Comparison of ENCODE assay signal across 19 mouse cellular contexts in the genomic region with DNA sequence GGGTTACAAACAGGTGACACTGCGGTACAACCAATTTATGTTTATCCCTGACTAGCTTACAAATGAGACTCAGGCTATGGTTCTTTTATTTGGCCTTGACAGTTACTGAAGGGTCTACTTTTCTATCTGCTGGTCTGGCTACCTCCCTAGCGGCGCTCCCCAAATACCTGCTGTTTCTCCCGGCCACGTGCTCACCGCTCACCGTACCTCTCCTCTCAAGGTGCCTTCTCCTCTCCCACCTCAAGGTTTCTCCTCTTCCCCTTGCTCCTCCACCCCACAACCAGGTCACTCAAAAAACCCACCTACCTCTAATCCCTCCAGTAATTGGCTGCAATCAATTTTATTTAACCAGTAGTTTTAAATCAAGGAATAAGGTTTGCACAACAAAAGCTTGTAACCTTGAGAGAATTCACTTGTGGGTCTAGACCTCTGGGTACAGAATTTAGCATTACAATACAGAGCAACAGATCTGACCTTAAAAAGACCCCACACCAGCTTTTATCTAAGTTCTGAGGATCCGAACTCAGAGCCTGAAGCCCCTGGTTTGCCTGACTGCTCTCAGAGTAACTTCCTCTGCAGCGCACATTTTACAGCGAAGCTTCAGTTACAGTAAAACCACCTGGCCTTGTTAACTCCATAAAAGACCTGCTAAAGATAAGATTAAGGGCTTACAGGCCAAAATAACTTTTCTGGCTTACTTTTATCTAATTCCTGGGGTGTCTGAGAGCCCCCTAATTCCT. TPM values are rescaled to one million over a fixed set of nuclear protein-coding genes. Genes with fewer than 3 reads are reported as not detected.
A peak's percentile ranks its signal among the peaks of the same experiment; 100 is the strongest.
DNase-seq lines count a peak whose midpoint lies in the region; ATAC-seq and TF ChIP-seq lines count a peak whose summit lies in the region.
"Had no signal": no experiment of that assay in that cellular context is flagged by ENCODE, and none has a peak within 500 bp of the region (broad histone marks: within the 10 kb centered on the region; RNA-seq: fewer than 3 reads in every experiment).

No protein-coding gene starts in this region.

- H3K27me3 ChIP-seq in E14TG2a.4 (ENCODE audit: insufficient read depth, low read length) (no peaks in the 10 kb centered on the region), MEL (ENCODE audit: control insufficient read depth in 1 of 2, insufficient read depth in 2 of 2, low read length in 2 of 2) (no peaks in the 10 kb centered on the region; a peak in 1 of 4 replicates)
- no peaks in the 10 kb centered on the region for H3K27me3 ChIP-seq in intestine, embryonic 16.5 days (replicated peaks; ENCODE audit: control insufficient read depth, insufficient read depth, low read length)
- H3K27me3 ChIP-seq: embryonic facial prominence, embryonic 12.5 days; forebrain, embryonic 15.5 days; heart, embryonic 12.5 days; hindbrain, embryonic 12.5 days; Patski had no signal

- TF ChIP-seq EP300 in MEL (IDR thresholded peaks at IDR 0.05; ENCODE audit: low read depth in 1 of 2, low read length in 2 of 2), result peak; percentile 82 to 87

- no peaks in the 10 kb centered on the region for H3K79me2 ChIP-seq in MEL (ENCODE audit: control insufficient read depth, insufficient read depth, low read length, poor library complexity)

- H3K4me3 ChIP-seq in E14TG2a.4 (replicated peaks; ENCODE audit: low read length), result peak overlapping the region; percentile 83
- no peak overlapping the region for H3K4me3 ChIP-seq in MEL (ENCODE audit: control insufficient read depth in 1 of 2, insufficient read depth in 1 of 2, low read depth in 2 of 2, low read length in 2 of 2)
- no peak overlapping the region for H3K4me3 ChIP-seq in intestine, embryonic 16.5 days (ENCODE audit: low read length)
- H3K4me3 ChIP-seq: embryonic facial prominence, embryonic 12.5 days; forebrain, embryonic 15.5 days; heart, embryonic 12.5 days; hindbrain, embryonic 12.5 days had no signal

- H3K36me3 ChIP-seq in E14TG2a.4 (ENCODE audit: insufficient read depth, low read length), result peaks cover 20% of the 10 kb centered on the region
- peaks cover 0 to 50% of the 10 kb centered on the region in 2 experiments; a peak in 2 of 4 replicates for H3K36me3 ChIP-seq in MEL (ENCODE audit: control insufficient read depth in 1 of 2, insufficient read depth in 2 of 2, low read length in 2 of 2)
- no peaks in the 10 kb centered on the region for H3K36me3 ChIP-seq in intestine, embryonic 16.5 days (ENCODE audit: control insufficient read depth, insufficient read depth, low read length)
- H3K36me3 ChIP-seq: embryonic facial prominence, embryonic 12.5 days; forebrain, embryonic 15.5 days; G1E; heart, embryonic 12.5 days; hindbrain, embryonic 12.5 days had no signal

- ATAC-seq in intestine, embryonic 16.5 days, result peak; percentile 17; the same call in 1 of the 2 replicates
- ATAC-seq: CD4-positive, CD25-positive, alpha-beta regulatory T cell, adult 4 months; forebrain, embryonic 15.5 days; hindbrain, postnatal 0 days; Patski had no signal

- no peak for TF ChIP-seq RAD21 in MEL (IDR thresholded peaks at IDR 0.05; ENCODE audit: low read depth, low read length)

- peaks cover 73% of the 10 kb centered on the region for H3K4me1 ChIP-seq in E14TG2a.4 (replicated peaks; ENCODE audit: low read depth, low read length)
- H3K4me1 ChIP-seq in MEL (ENCODE audit: control insufficient read depth in 1 of 2, insufficient read depth in 2 of 2, low read length in 2 of 2), result peaks cover 35 to 53% of the 10 kb centered on the region in 2 experiments
- peaks cover 16% of the 10 kb centered on the region for H3K4me1 ChIP-seq in intestine, embryonic 16.5 days (ENCODE audit: control insufficient read depth, insufficient read depth, low read length)
- H3K4me1 ChIP-seq: forebrain, embryonic 15.5 days had no signal

- H3K4me2 ChIP-seq in intestine, embryonic 16.5 days (ENCODE audit: low read depth, low read length), result no peak overlapping the region
- H3K4me2 ChIP-seq: embryonic facial prominence, embryonic 12.5 days; forebrain, embryonic 15.5 days had no signal

- no peak for TF ChIP-seq POLR2A in MEL (IDR thresholded peaks at IDR 0.05; ENCODE audit: control insufficient read depth in 1 of 2, insufficient read depth in 1 of 2, low read depth in 1 of 2, low read length in 2 of 2, poor library complexity in 1 of 2)

- no peak overlapping the region for H3K9ac ChIP-seq in MEL (ENCODE audit: control insufficient read depth, low read depth, low read length, poor library complexity, severe bottlenecking)
- H3K9ac ChIP-seq in intestine, embryonic 16.5 days (ENCODE audit: low read depth, low read length), result no peak overlapping the region
- H3K9ac ChIP-seq: embryonic facial prominence, embryonic 12.5 days; forebrain, embryonic 15.5 days; heart, embryonic 12.5 days; hindbrain, embryonic 12.5 days had no signal

- H3K9me3 ChIP-seq in E14TG2a.4 (ENCODE audit: low read length) (no peaks in the 10 kb centered on the region), MEL (replicated peaks; ENCODE audit: insufficient read depth, low read length) (no peaks in the 10 kb centered on the region)
- H3K9me3 ChIP-seq in intestine, embryonic 16.5 days (ENCODE audit: control insufficient read depth, low read length), result no peaks in the 10 kb centered on the region
- H3K9me3 ChIP-seq: embryonic facial prominence, embryonic 12.5 days; forebrain, embryonic 15.5 days; G1E; hindbrain, embryonic 12.5 days had no signal

- peak; percentile 52 for DNase-seq in heart, adult 11 months
- no peak for DNase-seq in heart, postnatal 10 days
- DNase-seq in MEL (ENCODE audit: low read depth, low spot score), result peak; percentile 77
- DNase-seq in urinary bladder, adult 18-20 months (ENCODE audit: low spot score in 2 of 2), result no peak
- no peak for DNase-seq in cerebellum, postnatal 10 days
- DNase-seq: adrenal gland, postnatal 10 days; B cell, adult 2 months; gastrocnemius, postnatal 36 days; kidney, adult 8-10 months had no signal

- 82% methylated on average over 10 of the region's 10 CpGs for WGBS in intestine, embryonic 16.5 days

- TF ChIP-seq CTCF in E14TG2a.4 (conservative IDR thresholded peaks at IDR 0.05; ENCODE audit: low read length) (no peak), MEL (IDR thresholded peaks at IDR 0.05 in 2 of 3, conservative IDR thresholded peaks at IDR 0.05 in 1 of 3; ENCODE audit: control insufficient read depth in 1 of 3, insufficient read depth in 1 of 3, low read depth in 2 of 3, low read length in 3 of 3, poor library complexity in 1 of 3, severe bottlenecking in 1 of 3) (no peak)

- peak overlapping the region; percentile 5; the same call in 1 of the 2 replicates for H3K27ac ChIP-seq in MEL (ENCODE audit: control insufficient read depth, low read depth, low read length)
- no peak overlapping the region for H3K27ac ChIP-seq in intestine, embryonic 16.5 days (ENCODE audit: low read length)
- H3K27ac ChIP-seq: embryonic facial prominence, embryonic 12.5 days; forebrain, embryonic 15.5 days; hindbrain, embryonic 12.5 days; hindbrain, postnatal 0 days had no signal

- intact Hi-C loops in heart, postnatal 10 days (cut with DNase I), result no loop called here

TF ChIP-seq in MEL, 35 proteins besides CTCF, POLR2A, EP300 and RAD21 (continues in another document):
- TF ChIP-seq MYC (IDR thresholded peaks at IDR 0.05; ENCODE audit: low read depth, low read length) (0 out of 2 replicates have a peak, but pooled peaks have one; percentile 56), NELFE (IDR thresholded peaks at IDR 0.05; ENCODE audit: low read depth, low read length) (no peak), TBP (IDR thresholded peaks at IDR 0.05; ENCODE audit: low read depth, low read length) (no peak), ZKSCAN1 (IDR thresholded peaks at IDR 0.05; ENCODE audit: low read depth, low read length) (no peak), BHLHE40 (IDR thresholded peaks at IDR 0.05; ENCODE audit: borderline replicate concordance, low read depth, low read length) (peak; percentile 24; the same call in 1 of the 2 replicates), USF1 (IDR thresholded peaks at IDR 0.05; ENCODE audit: low read depth, low read length) (peak; percentile 43; the same call in 1 of the 2 replicates), GATA1 (IDR thresholded peaks at IDR 0.05; ENCODE audit: low read depth, low read length) (peak; percentile 81), RCOR1 (IDR thresholded peaks at IDR 0.05; ENCODE audit: low read depth, low read length) (peak; percentile 58), ELF1 (IDR thresholded peaks at IDR 0.05; ENCODE audit: low read depth, low read length) (no peak), SIN3A (IDR thresholded peaks at IDR 0.05; ENCODE audit: low read length) (peak; percentile 61; the same call in 1 of the 2 replicates), MAFK (IDR thresholded peaks at IDR 0.05; ENCODE audit: borderline replicate concordance, low read depth, low read length) (no peak), SMC3 (IDR thresholded peaks at IDR 0.05; ENCODE audit: low read depth, low read length) (no peak), TAL1 (IDR thresholded peaks at IDR 0.05; ENCODE audit: low read length) (peak; percentile 8; the same call in 1 of the 2 replicates), TCF12 (IDR thresholded peaks at IDR 0.05; ENCODE audit: low read depth, low read length) (peak; percentile 89), ZC3H11A (IDR thresholded peaks at IDR 0.05; ENCODE audit: low read depth, low read length) (no peak), NRF1 (IDR thresholded peaks at IDR 0.05; ENCODE audit: insufficient read depth, low read depth, low read length, poor library complexity, severe bottlenecking) (no peak), MAX (IDR thresholded peaks at IDR 0.05; ENCODE audit: low read length) (peak; percentile 44; the same call in 1 of the 2 replicates), ETS1 (IDR thresholded peaks at IDR 0.05; ENCODE audit: low read depth, low read length) (peak; percentile 87)

RNA-seq across cellular contexts. Expression of a gene that starts 26.1 kb away (rescaled TPM):
- total RNA-seq in heart, postnatal 10 days (2021), result 100 to 1,000 TPM; 214 to 220 TPM
- total RNA-seq in MEL (2012; rRNA removed), result 0.12 and 0.20 TPM in 2 replicates
- under 1 TPM in 1 of 2 experiments, not detected in 1; 0.14 TPM for polyA plus RNA-seq in MEL (2012; ENCODE audit: insufficient read depth in 1 of 2, insufficient read length in 2 of 2, low read depth in 1 of 2, low replicate concordance in 2 of 2, missing spikeins in 1 of 2)
- polyA plus RNA-seq in intestine, embryonic 16.5 days (2015; fragmentation: Nextera tagmentation; extraction: Ambion mirVana), result 48.2 and 48.6 TPM in 2 replicates
- polyA plus RNA-seq: G1E had no signal

RNA-seq across cellular contexts. Expression of a gene that starts 26.7 kb away (rescaled TPM):
- total RNA-seq in heart, postnatal 10 days (2021), result 1 to 10 TPM in 1 of 2 experiments, under 1 TPM in 1; 0.94 to 1.1 TPM
- total RNA-seq in MEL (2012; rRNA removed), result not detected in 2 replicates
- under 1 TPM in 1 of 2 experiments, not detected in 1; 0.26 TPM for polyA plus RNA-seq in MEL (2012; ENCODE audit: insufficient read depth in 1 of 2, insufficient read length in 2 of 2, low read depth in 1 of 2, low replicate concordance in 2 of 2, missing spikeins in 1 of 2)
- 1.6 and 1.7 TPM in 2 replicates for polyA plus RNA-seq in intestine, embryonic 16.5 days (2015; fragmentation: Nextera tagmentation; extraction: Ambion mirVana)
- total RNA-seq: hindbrain, postnatal 0 days had no signal

RNA-seq across cellular contexts. Expression of a gene that starts 55.0 kb away (rescaled TPM):
- 1 to 10 TPM; 3.7 to 4.3 TPM for total RNA-seq in heart, postnatal 10 days (2021)
- 9.2 and 10.7 TPM in 2 replicates for total RNA-seq in MEL (2012; rRNA removed)
- polyA plus RNA-seq in MEL (2012; ENCODE audit: insufficient read depth in 1 of 2, insufficient read length in 2 of 2, low read depth in 1 of 2, low replicate concordance in 2 of 2, missing spikeins in 1 of 2), result 1 to 10 TPM in 1 of 2 experiments, not detected in 1; 6.3 TPM
- polyA plus RNA-seq in intestine, embryonic 16.5 days (2015; fragmentation: Nextera tagmentation; extraction: Ambion mirVana), result 12.6 and 13.7 TPM in 2 replicates

Comparison
In these comparisons a context has a peak if more than half of its experiments do, and no peak if none do; other contexts are left out.
1. DNase-seq: peak in heart, adult 11 months (single experiment) and MEL (single experiment); none in heart, postnatal 10 days (0 of 2), urinary bladder, adult 18-20 months (0 of 2) and cerebellum, postnatal 10 days (0 of 2).
2. RNA of a gene that starts 26.1 kb away (total RNA-seq): 214 to 220 TPM in heart, postnatal 10 days; 0.12 to 0.20 TPM in MEL; every median in the first group is over 100 times any median in the second.